Mouse (Mus musculus) 416B (cell line): ENCODE measurements around the gene Rubcn.

Experiments used
- DNase-seq: peaks from one replicate; pipeline ENCODE4 v3.0.0; 2011; ENCODE audit warnings: low read depth

Rubcn gene

GRCm38 (mm10) chr16:32870231-32870630 is 7.3 kb downstream of the Rubcn start:
- no peak for DNase-seq

- DNase-seq, result peak; percentile 93
Observed at GRCm38 (mm10) chr16:32867919-32868552, 9.5 kb downstream of the Rubcn start.

GRCm38 (mm10) chr16:32866713-32867112 is 10.9 kb downstream of the Rubcn start:
- DNase-seq, result no peak

GRCm38 (mm10) chr16:32865401-32865800 is 12.2 kb downstream of the Rubcn start:
- DNase-seq, result no peak

- no peak for DNase-seq
Observed at GRCm38 (mm10) chr16:32861813-32862385, 15.7 kb downstream of the Rubcn start.

- peak; percentile 61 for DNase-seq
Observed at GRCm38 (mm10) chr16:32858771-32859636, 18.6 kb downstream of the Rubcn start.

- DNase-seq, result no peak
Observed at GRCm38 (mm10) chr16:32858356-32858755, 19.2 kb downstream of the Rubcn start.

- DNase-seq, result no peak
Observed at GRCm38 (mm10) chr16:32856751-32857150, 20.8 kb downstream of the Rubcn start.

GRCm38 (mm10) chr16:32854050-32854571 is 23.5 kb downstream of the Rubcn start:
- DNase-seq, result peak; percentile 51

- peak; percentile 56 for DNase-seq
Observed at GRCm38 (mm10) chr16:32853492-32854049, 24.0 kb downstream of the Rubcn start.

GRCm38 (mm10) chr16:32849042-32849830 is 28.3 kb downstream of the Rubcn start:
- no peak for DNase-seq

- no peak for DNase-seq
Observed at GRCm38 (mm10) chr16:32847103-32847502, 30.5 kb downstream of the Rubcn start.

- DNase-seq, result no peak
Observed at GRCm38 (mm10) chr16:32831501-32831900, 46.1 kb downstream of the Rubcn start.

GRCm38 (mm10) chr16:32829104-32829503 is 48.5 kb downstream of the Rubcn start:
- DNase-seq, result no peak

- no peak for DNase-seq
Observed at GRCm38 (mm10) chr16:32826521-32826920, 51.0 kb downstream of the Rubcn start.

GRCm38 (mm10) chr16:32825380-32825779 is 52.2 kb downstream of the Rubcn start:
- no peak for DNase-seq

GRCm38 (mm10) chr16:32824061-32824460 is 53.5 kb downstream of the Rubcn start:
- no peak for DNase-seq

- no peak for DNase-seq
Observed at GRCm38 (mm10) chr16:32823487-32823886, 54.1 kb downstream of the Rubcn start.

GRCm38 (mm10) chr16:32822881-32823280 is 54.7 kb downstream of the Rubcn start:
- DNase-seq, result peak; percentile 65

GRCm38 (mm10) chr16:32822450-32822827 is 55.1 kb downstream of the Rubcn start:
- DNase-seq, result peak; percentile 87

- DNase-seq, result peak; percentile 77
Observed at GRCm38 (mm10) chr16:32821772-32822449, 55.7 kb downstream of the Rubcn start.
